Mouse (Mus musculus) liver, embryonic 14.5 days (tissue): ENCODE data around the gene Olfr140. TPM values are rescaled to one million over a fixed set of nuclear protein-coding genes. Genes with fewer than 3 reads are reported as not detected.

Experiments used
- ATAC-seq: fragments of 200-750 bp; cut with Nextera tagmentation; 2 replicates; pipeline ENCODE4 v1.8.0; 2017; ENCODE audit warnings: moderate number of reproducible peaks, mild to moderate bottlenecking, moderate library complexity; ENCODE audit not compliant: insufficient read depth
- DNase-seq, 3 experiments: peaks; one replicate each; pipeline ENCODE4 v3.0.0-alpha.2; 2012 to 2013; ENCODE audit warnings: low read depth in 3 of 3, low spot score in 3 of 3
- H3K27ac ChIP-seq: fragments of 300-500 bp; sonication (generic); 2 replicates; pipeline ENCODE4 v1.5.1; 2014; ENCODE audit warnings: moderate library complexity, mild to moderate bottlenecking, control low read depth, inconsistent platforms
- H3K27me3 ChIP-seq: fragments of 300-500 bp; sonication (generic); 2 replicates; pipeline ENCODE4 v1.6.1; 2014; ENCODE audit warnings: mild to moderate bottlenecking, low read length, moderate library complexity; ENCODE audit not compliant: control insufficient read depth, insufficient read depth
- H3K36me3 ChIP-seq: fragments of 300-500 bp; sonication (generic); replicated peaks from 2 replicates; pipeline ENCODE4 v1.6.1; 2014; ENCODE audit warnings: low read depth; ENCODE audit not compliant: control insufficient read depth, insufficient read depth
- H3K4me1 ChIP-seq, 2 experiments: fragments of 200-500 bp in 1 of 2; fragments of 300-500 bp in 1 of 2; sonication (generic) in 1 of 2; replicated peaks; 2 replicates each; pipeline ENCODE4 v1.6.1; 2012 to 2014; ENCODE audit warnings: antibody characterized with exemption in 1 of 2, inconsistent platforms in 1 of 2, low read length in 1 of 2; ENCODE audit not compliant: control insufficient read depth in 2 of 2, insufficient read depth in 2 of 2
- H3K4me2 ChIP-seq: fragments of 300-500 bp; sonication (generic); 2 replicates; pipeline ENCODE4 v1.6.1; 2014; ENCODE audit warnings: low read depth, mild to moderate bottlenecking, control low read depth, moderate library complexity
- H3K4me3 ChIP-seq, 2 experiments: fragments of 200-500 bp in 1 of 2; fragments of 300-500 bp in 1 of 2; sonication (generic) in 1 of 2; 2 replicates each; pipeline ENCODE4 v1.5.1; 2012 to 2014; ENCODE audit warnings: low read depth in 2 of 2, low read length in 2 of 2, mild to moderate bottlenecking in 2 of 2, control low read depth in 1 of 2, inconsistent platforms in 1 of 2, moderate library complexity in 1 of 2; ENCODE audit not compliant: insufficient read depth in 1 of 2
- H3K9ac ChIP-seq: fragments of 300-500 bp; sonication (generic); replicated peaks from 2 replicates; pipeline ENCODE4 v1.6.1; 2014; ENCODE audit warnings: mild to moderate bottlenecking, control low read depth, moderate library complexity
- H3K9me3 ChIP-seq: fragments of 300-500 bp; sonication (generic); 2 replicates; pipeline ENCODE4 v1.6.1; 2016; ENCODE audit warnings: low read length, mixed read lengths; ENCODE audit not compliant: control insufficient read depth
- CTCF ChIP-seq: IDR thresholded peaks from 2 replicates; pipeline ENCODE4 v1.5.1; 2016; ENCODE audit warnings: antibody characterized with exemption, low read depth, control low read depth
- EP300 ChIP-seq: IDR thresholded peaks from 2 replicates; pipeline ENCODE4 v1.6.1; 2016; ENCODE audit warnings: antibody characterized with exemption, low read depth
- WGBS: fragments of 180-500 bp; shearing (Covaris S2); extraction: QIAGEN DNeasy Blood & Tissue Kit; methylation state at CpG from one replicate; pipeline ENCODE4 v1.1.7; 2014; ENCODE audit not compliant: insufficient replicate concordance; 5-methylcytosine and 5-hydroxymethylcytosine counted together
- polyA plus RNA-seq, 2 experiments: library from polyadenylated mRNA; depleted of rRNA in 1 of 2; stranded (reverse) in 1 of 2; unstranded in 1 of 2; fragments of >200 nt; fragmentation: Nextera tagmentation in 1 of 2; extraction: Ambion mirVana in 1 of 2; gene quantifications; 2 replicates each; pipeline versions ENCODE4 v1.2.1 to v1.2.3; 2012 to 2014

The Olfr140 gene
- polyA plus RNA-seq (2012; rRNA removed) (not detected in 2 replicates), polyA plus RNA-seq (2014; fragmentation: Nextera tagmentation; extraction: Ambion mirVana) (not detected in 2 replicates)

GRCm38 (mm10) chr2:90063494-90063893 is at the start of gene Olfr140:
Olfr140 (minus strand) TSS chr2:90063594.
- Histone ChIP-seq H3K27ac (no peak within 1 kb of the TSS), H3K9ac (no peak within 1 kb of the TSS), H3K27me3 (no peaks in the 10 kb centered on the region), H3K9me3 (no peaks in the 10 kb centered on the region), H3K4me1 (no peaks in the 10 kb centered on the region), H3K4me3 (no peak within 1 kb of the TSS), H3K4me2 (no peak within 1 kb of the TSS), H3K36me3 (no peaks in the 10 kb centered on the region)
- no peak for TF ChIP-seq CTCF
- ATAC-seq (no peak), DNase-seq (no peak)

- 38% methylated on average over 2 of the region's 2 CpGs for WGBS
- no peaks in the 10 kb centered on the region for H3K36me3 ChIP-seq
- ATAC-seq, result no peak
- H3K4me1 ChIP-seq, result no peaks in the 10 kb centered on the region
- H3K4me3 ChIP-seq, result no peak overlapping the region
- DNase-seq, result no peak
- no peak overlapping the region for H3K9ac ChIP-seq
- no peak overlapping the region for H3K4me2 ChIP-seq
- no peaks in the 10 kb centered on the region for H3K27me3 ChIP-seq
- no peak overlapping the region for H3K27ac ChIP-seq
- no peaks in the 10 kb centered on the region for H3K9me3 ChIP-seq
- no peak for TF ChIP-seq EP300
- no peak for TF ChIP-seq CTCF
These were observed 6.7 kb upstream of the Olfr140 start for GRCm38 (mm10) chr2:90070065-90070464.

DNA sequence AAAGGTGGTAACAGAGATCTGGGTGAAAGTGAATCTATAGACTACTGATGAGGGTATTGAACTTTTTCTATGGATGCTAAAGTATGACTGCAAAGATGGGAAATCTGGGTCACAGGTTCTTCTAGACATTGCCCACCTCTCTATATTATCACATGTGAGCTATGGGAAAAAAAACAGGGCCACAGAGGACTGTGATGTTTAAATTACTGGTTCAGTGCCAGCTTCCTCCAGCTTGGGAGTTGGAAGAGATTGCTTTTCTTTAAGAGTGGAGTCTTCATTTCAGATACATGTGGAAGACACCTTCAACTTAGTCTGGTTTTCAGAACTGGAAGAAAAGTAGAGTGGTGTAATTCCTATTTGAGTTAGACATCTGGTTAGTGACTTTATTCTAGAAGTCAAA is 28.4 kb downstream of the Olfr140 start, which contains the start of gene Olfr1265:
TSS of gene Olfr1265 (plus strand) at position 301 of the 400 bp plus-strand sequence.
- Histone ChIP-seq H3K9me3 (no peaks in the 10 kb centered on the region), H3K27ac (no peak within 1 kb of the TSS), H3K4me2 (no peak within 1 kb of the TSS), H3K36me3 (no peaks in the 10 kb centered on the region), H3K4me1 (no peaks in the 10 kb centered on the region), H3K4me3 (no peak within 1 kb of the TSS), H3K9ac (no peak within 1 kb of the TSS), H3K27me3 (no peaks in the 10 kb centered on the region)
- no peak for ATAC-seq
- TF ChIP-seq EP300 (no peak), CTCF (no peak)
- DNase-seq, result no peak

GRCm38 (mm10) chr2:90025477-90025876 is 37.9 kb downstream of the Olfr140 start, which contains the start of gene Olfr1264:
Olfr1264 (minus strand) TSS chr2:90025577.
- 64% methylated on average over 2 of the region's 2 CpGs for WGBS
- no peak for DNase-seq

GRCm38 (mm10) chr2:90011831-90012230 is 51.6 kb downstream of the Olfr140 start, which contains the start of gene Olfr1263:
Olfr1263 (plus strand) TSS chr2:90012131.
- 50% methylated on average over 2 of the region's 2 CpGs for WGBS
- Histone ChIP-seq H3K9ac (no peak within 1 kb of the TSS), H3K27ac (no peak within 1 kb of the TSS), H3K27me3 (no peaks in the 10 kb centered on the region), H3K36me3 (no peaks in the 10 kb centered on the region), H3K9me3 (no peaks in the 10 kb centered on the region), H3K4me2 (no peak within 1 kb of the TSS), H3K4me1 (no peaks in the 10 kb centered on the region), H3K4me3 (no peak within 1 kb of the TSS)
- ATAC-seq, result no peak
- TF ChIP-seq CTCF, result no peak
- no peak for TF ChIP-seq EP300
- DNase-seq, result no peak

More at GRCm38 (mm10) chr2:90025477-90025876, 37.9 kb downstream of the Olfr140 start, which contains the start of gene Olfr1264:
- Histone ChIP-seq H3K9ac (no peak within 1 kb of the TSS), H3K36me3 (no peaks in the 10 kb centered on the region), H3K9me3 (no peaks in the 10 kb centered on the region), H3K4me1 (no peaks in the 10 kb centered on the region), H3K27me3 (no peaks in the 10 kb centered on the region), H3K4me3 (no peak within 1 kb of the TSS), H3K4me2 (no peak within 1 kb of the TSS), H3K27ac (no peak within 1 kb of the TSS)
- TF ChIP-seq CTCF, result no peak
- no peak for TF ChIP-seq EP300
- no peak for ATAC-seq
